Mouse (Mus musculus) MEL (cell line): ENCODE results near the gene Mgat1. TPM values are rescaled to one million over a fixed set of nuclear protein-coding genes. Genes with fewer than 3 reads are reported as not detected.

Source experiments
- DNase-seq: peaks from one replicate; pipeline ENCODE4 v3.0.0; 2011; ENCODE audit warnings: low read depth, low spot score
- H3K27ac ChIP-seq: 2 replicates; pipeline ENCODE4 v1.5.1; 2012; ENCODE audit warnings: low read depth, mild to moderate bottlenecking, control low read depth, low read length, moderate library complexity; ENCODE audit not compliant: control insufficient read depth
- H3K27me3 ChIP-seq, 2 experiments: fragments of 150-350 bp in 1 of 2; sonication (generic) in 1 of 2; 2 replicates each; pipeline ENCODE4 v1.6.1; 2012; ENCODE audit warnings: low read length in 2 of 2, mild to moderate bottlenecking in 2 of 2, improper control_type of control experiment in 1 of 2, moderate library complexity in 1 of 2; ENCODE audit not compliant: insufficient read depth in 2 of 2, control insufficient read depth in 1 of 2
- H3K36me3 ChIP-seq, 2 experiments: 2 replicates each; pipeline ENCODE4 v1.6.1; 2012 to 2014; ENCODE audit warnings: low read length in 2 of 2, improper control_type of control experiment in 1 of 2, inconsistent platforms in 1 of 2, mild to moderate bottlenecking in 1 of 2; ENCODE audit not compliant: insufficient read depth in 2 of 2, control insufficient read depth in 1 of 2
- H3K4me1 ChIP-seq, 2 experiments: fragments of 150-350 bp in 1 of 2; sonication (generic) in 1 of 2; 2 replicates each; pipeline ENCODE4 v1.6.1; 2012; ENCODE audit warnings: low read length in 2 of 2, improper control_type of control experiment in 1 of 2, mild to moderate bottlenecking in 1 of 2; ENCODE audit not compliant: insufficient read depth in 2 of 2, control insufficient read depth in 1 of 2
- H3K4me3 ChIP-seq, 2 experiments: fragments of 150-350 bp in 1 of 2; sonication (generic) in 1 of 2; 2 replicates each; pipeline ENCODE4 v1.5.1; 2012; ENCODE audit warnings: low read depth in 2 of 2, low read length in 2 of 2, mild to moderate bottlenecking in 2 of 2, moderate library complexity in 2 of 2, control low read depth in 1 of 2, improper control_type of control experiment in 1 of 2; ENCODE audit not compliant: control insufficient read depth in 1 of 2, insufficient read depth in 1 of 2
- H3K79me2 ChIP-seq: 2 replicates; pipeline ENCODE4 v1.6.1; 2012; ENCODE audit warnings: mild to moderate bottlenecking, low read length, moderate library complexity; ENCODE audit not compliant: control insufficient read depth, poor library complexity, insufficient read depth
- H3K9ac ChIP-seq: 2 replicates; pipeline ENCODE4 v1.6.1; 2012; ENCODE audit warnings: low read depth, mild to moderate bottlenecking, control low read depth, low read length, moderate library complexity; ENCODE audit not compliant: control insufficient read depth, poor library complexity, severe bottlenecking
- H3K9me3 ChIP-seq: fragments of 150-350 bp; sonication (generic); replicated peaks from 2 replicates; pipeline ENCODE4 v1.6.1; 2012; ENCODE audit warnings: mild to moderate bottlenecking, low read length, improper control_type of control experiment, moderate library complexity; ENCODE audit not compliant: insufficient read depth
- BHLHE40 ChIP-seq: IDR thresholded peaks from 2 replicates; pipeline ENCODE4 v1.6.1; 2012; ENCODE audit warnings: low read depth, mild to moderate bottlenecking, inconsistent platforms, low read length, improper control_type of control experiment, borderline replicate concordance
- CTCF ChIP-seq, 3 experiments: IDR thresholded peaks in 2 of 3; conservative IDR thresholded peaks in 1 of 3; 2 replicates each; pipeline ENCODE4 v1.5.1; 2011 to 2012; ENCODE audit warnings: low read length in 3 of 3, low read depth in 2 of 3, mild to moderate bottlenecking in 2 of 3, improper control_type of control experiment in 1 of 3, inconsistent platforms in 1 of 3, mixed read lengths in 1 of 3, moderate library complexity in 1 of 3; ENCODE audit not compliant: control insufficient read depth in 1 of 3, insufficient read depth in 1 of 3, poor library complexity in 1 of 3, severe bottlenecking in 1 of 3
- ETS1 ChIP-seq: IDR thresholded peaks from 2 replicates; pipeline ENCODE4 v1.6.1; 2012; ENCODE audit warnings: low read depth, mild to moderate bottlenecking, inconsistent platforms, low read length, improper control_type of control experiment, moderate library complexity
- KAT2A ChIP-seq: conservative IDR thresholded peaks from 2 replicates; pipeline ENCODE4 v1.6.1; 2012; ENCODE audit warnings: low read depth, low read length, improper control_type of control experiment, inconsistent platforms
- MAX ChIP-seq: IDR thresholded peaks from 2 replicates; pipeline ENCODE4 v1.6.1; 2011; ENCODE audit warnings: low read length, improper control_type of control experiment
- MEF2A ChIP-seq: IDR thresholded peaks from 2 replicates; pipeline ENCODE4 v1.6.1; 2014; ENCODE audit warnings: low read depth, mild to moderate bottlenecking, inconsistent platforms, low read length, improper control_type of control experiment; ENCODE audit not compliant: poor library complexity, insufficient replicate concordance, severe bottlenecking; ENCODE audit errors: extremely low read depth
- NELFE ChIP-seq: IDR thresholded peaks from 2 replicates; pipeline ENCODE4 v1.6.1; 2011; ENCODE audit warnings: low read depth, low read length, improper control_type of control experiment
- NRF1 ChIP-seq: IDR thresholded peaks from 2 replicates; pipeline ENCODE4 v1.6.1; 2014; ENCODE audit warnings: low read depth, mild to moderate bottlenecking, inconsistent platforms, low read length, improper control_type of control experiment, moderate library complexity; ENCODE audit not compliant: poor library complexity, insufficient read depth, severe bottlenecking
- POLR2A ChIP-seq, 2 experiments: IDR thresholded peaks; 2 replicates each; pipeline ENCODE4 v1.6.1; 2011 to 2012; ENCODE audit warnings: low read length in 2 of 2, mild to moderate bottlenecking in 2 of 2, control low read depth in 1 of 2, improper control_type of control experiment in 1 of 2, low read depth in 1 of 2, moderate library complexity in 1 of 2; ENCODE audit not compliant: control insufficient read depth in 1 of 2, insufficient read depth in 1 of 2, poor library complexity in 1 of 2
- SMC3 ChIP-seq: IDR thresholded peaks from 2 replicates; pipeline ENCODE4 v1.6.1; 2011; ENCODE audit warnings: low read depth, low read length, improper control_type of control experiment
- TCF12 ChIP-seq: IDR thresholded peaks from 2 replicates; pipeline ENCODE4 v1.6.1; 2014; ENCODE audit warnings: low read depth, mild to moderate bottlenecking, inconsistent platforms, low read length, improper control_type of control experiment, moderate library complexity
- UBTF ChIP-seq: IDR thresholded peaks from 2 replicates; pipeline ENCODE4 v1.6.1; 2012; ENCODE audit warnings: low read depth, mild to moderate bottlenecking, inconsistent platforms, low read length, improper control_type of control experiment, moderate library complexity, borderline replicate concordance; ENCODE audit not compliant: insufficient read depth
- USF2 ChIP-seq, 2 experiments: IDR thresholded peaks; 2 replicates each; pipeline ENCODE4 v1.6.1; 2011 to 2012; ENCODE audit warnings: improper control_type of control experiment in 2 of 2, low read length in 2 of 2, borderline replicate concordance in 1 of 2, inconsistent platforms in 1 of 2, low read depth in 1 of 2, mild to moderate bottlenecking in 1 of 2; ENCODE audit not compliant: insufficient read depth in 1 of 2
- ZC3H11A ChIP-seq: IDR thresholded peaks from 2 replicates; pipeline ENCODE4 v1.6.1; 2012; ENCODE audit warnings: low read depth, mild to moderate bottlenecking, inconsistent platforms, low read length, improper control_type of control experiment
- polyA plus RNA-seq, 2 experiments: library from polyadenylated mRNA; stranded (reverse) in 1 of 2; unstranded in 1 of 2; fragments of >175 nt in 1 of 2; fragments of >200 nt in 1 of 2; gene quantifications; 2 replicates each; pipeline versions ENCODE4 v1.2.1 to v1.2.4; 2012; ENCODE audit warnings: low replicate concordance in 2 of 2, low read depth in 1 of 2; ENCODE audit not compliant: insufficient read length in 2 of 2, insufficient read depth in 1 of 2, missing spikeins in 1 of 2
- total RNA-seq: library from RNA; depleted of rRNA; stranded (reverse); fragments of 300-350 nt; gene quantifications from 2 replicates; pipeline ENCODE4 v1.2.3, GENCODE M21; 2012

Gene Mgat1
- total and polyA plus RNA-seq, 3 experiments: 41.1 to 44.3 TPM; not detected in 1

DNA sequence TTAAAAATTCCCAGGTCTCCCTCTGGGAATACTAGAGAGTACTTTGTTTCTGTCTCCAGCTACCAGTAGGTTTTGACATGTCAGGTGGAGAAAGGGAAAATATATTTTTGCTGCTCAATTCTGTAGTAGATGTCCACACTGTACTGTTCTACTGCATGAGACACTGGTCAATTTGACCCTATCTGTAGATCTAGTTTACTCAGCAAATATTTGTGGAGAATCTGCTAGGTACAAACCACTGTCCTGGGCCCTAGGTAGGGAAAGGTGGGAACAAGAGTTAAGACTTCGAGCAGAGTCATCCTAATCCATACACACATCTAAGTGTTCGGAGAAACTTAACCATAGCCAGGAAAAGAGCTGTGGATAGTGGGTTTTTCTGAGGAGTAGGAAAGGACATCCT, 24.7 kb upstream of the Mgat1 start:
- H3K36me3 ChIP-seq: peaks cover 5 to 26% of the 10 kb centered on the region in 2 experiments
- H3K4me1 ChIP-seq: no peaks in the 10 kb centered on the region; a peak in 1 of 4 replicates
- no peaks in the 10 kb centered on the region for H3K9me3 ChIP-seq
- H3K4me3 ChIP-seq: no peak overlapping the region
- TF ChIP-seq POLR2A (IDR thresholded peaks at IDR 0.05; ENCODE audit: control insufficient read depth in 1 of 2, insufficient read depth in 1 of 2, low read depth in 1 of 2, low read length in 2 of 2, poor library complexity in 1 of 2) (peak in 1 of 2 experiments; percentile 41; a peak in 1 of 4 replicates), MEF2A (no peak), CTCF (IDR thresholded peaks at IDR 0.05 in 2 of 3, conservative IDR thresholded peaks at IDR 0.05 in 1 of 3; ENCODE audit: control insufficient read depth in 1 of 3, insufficient read depth in 1 of 3, low read depth in 2 of 3, low read length in 3 of 3, poor library complexity in 1 of 3, severe bottlenecking in 1 of 3) (no peak)
- no peak overlapping the region for H3K27ac ChIP-seq
- peak; percentile 14 for DNase-seq
- no peaks in the 10 kb centered on the region for H3K27me3 ChIP-seq
- H3K79me2 ChIP-seq: 0 out of 2 replicates have a peak, but pooled peaks cover 2% of the 10 kb centered on the region
- no peak overlapping the region for H3K9ac ChIP-seq

DNA sequence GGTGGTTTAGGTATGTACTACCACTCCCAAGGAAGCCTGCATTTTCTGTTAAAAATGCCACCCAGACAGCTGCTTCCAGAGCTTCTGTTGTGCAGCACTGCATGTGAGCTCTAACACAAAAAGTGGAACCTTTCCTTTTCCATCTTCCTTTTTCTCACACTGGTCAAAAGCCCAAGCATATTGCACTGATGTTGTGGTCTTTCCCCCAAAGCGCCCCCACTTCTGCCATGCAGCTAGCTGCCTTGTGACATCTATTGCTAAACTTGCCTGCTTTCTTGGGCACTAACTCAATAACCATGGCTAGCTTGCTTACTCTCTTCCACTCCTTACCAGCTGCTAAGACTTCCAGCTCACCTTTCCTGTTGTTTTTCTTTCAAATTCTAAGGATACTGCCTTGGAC, 19.5 kb upstream of the Mgat1 start:
- no peaks in the 10 kb centered on the region for H3K27me3 ChIP-seq
- no peaks in the 10 kb centered on the region for H3K36me3 ChIP-seq
- no peaks in the 10 kb centered on the region for H3K4me1 ChIP-seq
- no peak overlapping the region for H3K4me3 ChIP-seq
- H3K27ac ChIP-seq: no peak overlapping the region
- no peaks in the 10 kb centered on the region for H3K79me2 ChIP-seq
- H3K9ac ChIP-seq: no peak overlapping the region
- no peak for TF ChIP-seq KAT2A
- no peak for TF ChIP-seq SMC3
- no peak for TF ChIP-seq ZC3H11A
- no peak for TF ChIP-seq MAX
- TF ChIP-seq BHLHE40: no peak
- no peak for TF ChIP-seq POLR2A (IDR thresholded peaks at IDR 0.05; ENCODE audit: control insufficient read depth in 1 of 2, insufficient read depth in 1 of 2, low read depth in 1 of 2, low read length in 2 of 2, poor library complexity in 1 of 2)
- TF ChIP-seq UBTF: no peak
- TF ChIP-seq ETS1: no peak
- no peak for TF ChIP-seq TCF12
- no peak for TF ChIP-seq CTCF (IDR thresholded peaks at IDR 0.05 in 2 of 3, conservative IDR thresholded peaks at IDR 0.05 in 1 of 3; ENCODE audit: control insufficient read depth in 1 of 3, insufficient read depth in 1 of 3, low read depth in 2 of 3, low read length in 3 of 3, poor library complexity in 1 of 3, severe bottlenecking in 1 of 3)
- no peak for TF ChIP-seq USF2 (IDR thresholded peaks at IDR 0.05; ENCODE audit: borderline replicate concordance in 1 of 2, insufficient read depth in 1 of 2, low read depth in 1 of 2, low read length in 2 of 2)
- no peak for TF ChIP-seq NRF1
- no peak for TF ChIP-seq NELFE
- no peaks in the 10 kb centered on the region for H3K9me3 ChIP-seq
- no peak for DNase-seq
